In the genomic region with DNA sequence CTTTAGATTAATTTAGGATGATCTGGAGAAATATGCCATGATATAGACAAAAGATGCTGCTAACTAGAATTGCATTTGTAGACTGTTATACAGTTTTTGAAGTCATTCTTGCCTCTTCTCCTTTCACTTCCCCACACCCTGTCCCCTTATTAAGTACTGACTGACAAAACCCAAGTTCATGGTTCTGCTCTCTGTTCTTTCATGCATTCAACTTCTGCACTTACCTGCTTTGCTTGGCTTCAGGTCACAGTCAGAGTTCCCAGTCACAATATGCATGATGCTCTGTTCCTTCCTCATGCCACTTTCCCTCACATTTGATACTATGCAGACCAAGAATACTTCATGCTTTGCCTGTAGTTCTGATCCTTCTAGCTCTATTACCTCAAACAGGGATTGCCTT, we compare ENCODE assay signal across 26 mouse cellular contexts.
DNase-seq lines count a peak whose midpoint lies in the region; ATAC-seq lines count a peak whose summit lies in the region.
"Had no signal": no experiment of that assay in that cellular context is flagged by ENCODE, and none has a peak within 500 bp of the region (broad histone marks: within the 10 kb centered on the region; RNA-seq: fewer than 3 reads in every experiment).

No protein-coding gene starts in this region.

- no peaks in the 10 kb centered on the region for H3K36me3 ChIP-seq in intestine, embryonic 15.5 days
- no peaks in the 10 kb centered on the region for H3K36me3 ChIP-seq in kidney, embryonic 14.5 days (ENCODE audit: control insufficient read depth, insufficient read depth, low read length)
- H3K36me3 ChIP-seq: embryonic facial prominence, embryonic 13.5 days; embryonic facial prominence, embryonic 15.5 days; forebrain, embryonic 10.5 days; forebrain, embryonic 12.5 days had no signal

- H3K4me3 ChIP-seq in intestine, embryonic 15.5 days (replicated peaks), result no peak overlapping the region
- no peak overlapping the region for H3K4me3 ChIP-seq in kidney, embryonic 14.5 days (ENCODE audit: low read length)
- H3K4me3 ChIP-seq: embryonic facial prominence, embryonic 13.5 days; embryonic facial prominence, embryonic 15.5 days; erythroblast, embryonic 14.5 days; forebrain, embryonic 10.5 days; forebrain, embryonic 12.5 days had no signal

- no peak overlapping the region for H3K27ac ChIP-seq in intestine, embryonic 15.5 days
- no peak overlapping the region for H3K27ac ChIP-seq in kidney, embryonic 14.5 days (ENCODE audit: low read depth, low read length)
- H3K27ac ChIP-seq: embryonic facial prominence, embryonic 13.5 days; embryonic facial prominence, embryonic 15.5 days; forebrain, embryonic 10.5 days; forebrain, embryonic 12.5 days had no signal

- 0 out of 2 replicates have a peak, but pooled peaks have one; percentile 19 for ATAC-seq in neutrophil, adult 5-6 weeks (ENCODE audit: extremely low read depth, insufficient number of reproducible peaks, low FRiP score, poor library complexity, severe bottlenecking)
- no peak for ATAC-seq in intestine, embryonic 15.5 days
- ATAC-seq in kidney, embryonic 14.5 days (ENCODE audit: low FRiP score, low TSS enrichment), result no peak
- ATAC-seq: activated CD4-positive, CD25-positive, alpha-beta regulatory T cell, adult 4 months; forebrain, embryonic 14.5 days; forebrain, embryonic 16.5 days; Patski had no signal

- no peak overlapping the region for H3K4me2 ChIP-seq in intestine, embryonic 15.5 days (replicated peaks)
- H3K4me2 ChIP-seq in kidney, embryonic 14.5 days (replicated peaks; ENCODE audit: low read depth, low read length), result no peak overlapping the region
- H3K4me2 ChIP-seq: embryonic facial prominence, embryonic 13.5 days; embryonic facial prominence, embryonic 15.5 days; forebrain, embryonic 12.5 days had no signal

- H3K9me3 ChIP-seq in intestine, embryonic 15.5 days, result no peaks in the 10 kb centered on the region
- no peaks in the 10 kb centered on the region for H3K9me3 ChIP-seq in kidney, embryonic 14.5 days (ENCODE audit: control insufficient read depth, low read length)
- H3K9me3 ChIP-seq: embryonic facial prominence, embryonic 13.5 days; embryonic facial prominence, embryonic 15.5 days; forebrain, embryonic 10.5 days; forebrain, embryonic 12.5 days; G1E had no signal

- peak; percentile 54 to 57 for DNase-seq in spleen, postnatal 36 days (ENCODE audit: low spot score in 2 of 2)
- DNase-seq in spleen, postnatal 14 days (ENCODE audit: low spot score in 2 of 2), result no peak
- DNase-seq in B cell, adult 2 months, result peak; percentile 17 to 26
- no peak for DNase-seq in adrenal gland, postnatal 25 days
- DNase-seq: adrenal gland, adult 8-10 months; adrenal gland, postnatal 14 days; cerebellum, adult 11 months; cerebellum, adult 18-20 months; cerebellum, adult 8-10 months; cerebellum, adult 9-11 months; cerebellum, postnatal 14 days; cerebellum, postnatal 36 days; embryo, embryonic 11 days had no signal

- H3K4me1 ChIP-seq in intestine, embryonic 15.5 days (replicated peaks), result no peaks in the 10 kb centered on the region
- H3K4me1 ChIP-seq in kidney, embryonic 14.5 days (ENCODE audit: control insufficient read depth, insufficient read depth, low read length), result no peaks in the 10 kb centered on the region
- H3K4me1 ChIP-seq: embryonic facial prominence, embryonic 13.5 days; embryonic facial prominence, embryonic 15.5 days had no signal

- no peak overlapping the region for H3K9ac ChIP-seq in intestine, embryonic 15.5 days
- no peak overlapping the region for H3K9ac ChIP-seq in kidney, embryonic 14.5 days (ENCODE audit: low read depth, low read length)
- H3K9ac ChIP-seq: embryonic facial prominence, embryonic 13.5 days; embryonic facial prominence, embryonic 15.5 days; forebrain, embryonic 12.5 days had no signal

- no peaks in the 10 kb centered on the region for H3K27me3 ChIP-seq in intestine, embryonic 15.5 days (replicated peaks)
- no peaks in the 10 kb centered on the region for H3K27me3 ChIP-seq in kidney, embryonic 14.5 days (ENCODE audit: control insufficient read depth, insufficient read depth, low read length)
- H3K27me3 ChIP-seq: embryonic facial prominence, embryonic 13.5 days; embryonic facial prominence, embryonic 15.5 days; forebrain, embryonic 12.5 days; Patski had no signal

Comparison
In these comparisons a context has a peak if more than half of its experiments do, and no peak if none do; other contexts are left out.
1. DNase-seq: peak in spleen, postnatal 36 days (2 of 2) and B cell, adult 2 months (2 of 2); none in spleen, postnatal 14 days (0 of 2) and adrenal gland, postnatal 25 days (single experiment).